13 mouse cellular contexts compared by ENCODE assay signal in the genomic region with DNA sequence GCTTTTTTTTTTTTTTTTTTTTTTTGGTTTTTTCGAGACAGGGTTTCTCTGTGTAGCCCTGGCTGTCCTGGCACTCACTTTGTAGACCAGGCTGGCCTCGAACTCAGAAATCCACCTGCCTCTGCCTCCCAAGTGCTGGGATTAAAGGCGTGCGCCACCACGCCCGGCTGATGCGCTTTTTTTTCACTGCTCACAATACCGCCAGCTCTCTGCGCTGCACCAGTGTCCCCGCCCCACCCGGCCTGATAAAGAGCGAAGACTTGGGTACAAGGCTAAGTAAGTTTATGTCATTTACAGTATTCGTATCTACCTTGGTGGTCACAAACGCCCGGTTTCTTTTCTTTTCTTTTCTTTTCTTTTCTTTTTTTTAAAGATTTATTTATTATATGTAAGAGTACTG. TPM values are rescaled to one million over a fixed set of nuclear protein-coding genes. Genes with fewer than 3 reads are reported as not detected.
"Had no signal": no experiment of that assay in that cellular context is flagged by ENCODE, and none has a peak within 500 bp of the region (broad histone marks: within the 10 kb centered on the region; RNA-seq: fewer than 3 reads in every experiment).

No protein-coding gene starts in this region.

RNA-seq across cellular contexts. Expression of gene Cryba1, which starts 22.0 kb away (rescaled TPM):
- polyA plus RNA-seq: heart, embryonic 10.5 days; heart, embryonic 12.5 days; heart, embryonic 14.5 days; heart, embryonic 16.5 days; intestine, embryonic 15.5 days; intestine, postnatal 0 days; kidney, embryonic 14.5 days; kidney, embryonic 16.5 days; limb, embryonic 10.5 days; limb, embryonic 12.5 days; limb, embryonic 14.5 days; liver, adult 2 months; liver, embryonic 15.5 days had no signal

RNA-seq across cellular contexts. Expression of gene Gm10277, which starts 40.4 kb away (rescaled TPM):
- polyA plus RNA-seq: liver, adult 2 months had no signal
